Mouse (Mus musculus): Measurements from ENCODE around the gene Pianp. TPM values are rescaled to one million over a fixed set of nuclear protein-coding genes. Genes with fewer than 3 reads are reported as not detected.

Gene Pianp
- polyA plus RNA-seq (2014; fragmentation: Nextera tagmentation; extraction: Ambion mirVana), result 1.6 and 1.9 TPM in 2 replicates

DNA sequence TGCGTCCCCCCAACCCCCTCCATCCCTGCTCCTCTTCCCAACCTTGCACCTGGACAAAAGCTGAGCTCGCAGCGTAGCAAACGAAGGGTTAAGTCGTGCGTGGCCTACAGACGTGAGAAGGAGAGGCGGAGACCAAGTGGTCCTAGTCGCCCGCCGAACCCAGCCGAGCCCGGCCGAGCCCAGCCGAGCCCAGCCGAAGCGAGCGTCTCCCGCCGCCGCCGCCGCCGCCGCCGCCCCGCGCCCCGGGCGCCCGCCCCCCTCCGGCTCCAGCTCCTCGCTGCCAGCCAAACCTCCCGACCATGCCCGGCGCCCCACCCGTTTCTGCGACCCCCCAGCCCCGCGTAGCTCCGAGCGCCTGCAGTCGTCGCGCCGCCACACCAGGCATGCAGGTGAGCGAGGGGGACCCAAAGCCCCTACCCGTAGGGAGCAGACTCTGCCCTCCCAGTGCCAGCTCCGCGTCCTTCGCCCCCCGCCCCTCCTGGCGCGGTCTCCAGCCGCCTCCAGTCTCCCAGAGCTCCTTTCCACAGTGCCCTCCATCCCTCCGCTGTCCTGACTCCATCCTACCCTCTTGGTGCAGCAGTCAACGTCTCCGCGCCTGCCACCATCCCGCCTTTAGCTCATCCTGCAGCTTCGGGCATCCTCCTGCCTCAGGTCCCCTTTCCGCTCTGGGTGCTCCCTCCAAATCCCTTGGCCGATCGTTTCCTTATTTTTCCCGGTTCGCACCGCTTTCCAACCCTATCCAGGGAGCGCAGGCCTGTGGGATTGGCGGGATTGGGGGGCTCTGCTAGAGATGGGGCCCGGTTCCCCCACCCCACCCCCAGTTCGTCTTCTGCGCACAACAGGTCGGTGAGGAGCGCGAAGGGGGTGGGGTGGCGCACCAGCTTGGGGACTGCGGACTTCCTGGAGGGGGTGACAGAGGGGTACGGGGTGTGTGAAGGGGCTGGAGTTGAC is at the start of gene Pianp:
Pianp (plus strand) TSS at position 144 of the 951 bp plus-strand sequence.
- Histone ChIP-seq H3K27ac (ENCODE audit: low read depth, low read length) (no peak within 1 kb of the TSS), H3K27me3 (ENCODE audit: control insufficient read depth, insufficient read depth, low read length) (peaks cover 56% of the 10 kb centered on the region), H3K9ac (ENCODE audit: low read depth, low read length) (peak within 1 kb of the TSS; percentile 80), H3K9me3 (ENCODE audit: control insufficient read depth, low read length) (no peaks in the 10 kb centered on the region), H3K36me3 (ENCODE audit: control insufficient read depth, insufficient read depth, low read length) (no peaks in the 10 kb centered on the region), H3K4me3 (ENCODE audit: low read depth, low read length) (peak within 1 kb of the TSS; percentile 59), H3K4me1 (replicated peaks; ENCODE audit: control insufficient read depth, insufficient read depth, low read length) (peaks cover 2% of the 10 kb centered on the region; the same call in 1 of the 2 replicates), H3K4me2 (replicated peaks; ENCODE audit: low read depth, low read length) (peak within 1 kb of the TSS; percentile 100)
- DNase-seq (ENCODE audit: low spot score) (peak; percentile 82), ATAC-seq (ENCODE audit: low FRiP score) (peak; percentile 59)
- WGBS, result under 1% methylated on average over 38 of the region's 78 CpGs

DNA sequence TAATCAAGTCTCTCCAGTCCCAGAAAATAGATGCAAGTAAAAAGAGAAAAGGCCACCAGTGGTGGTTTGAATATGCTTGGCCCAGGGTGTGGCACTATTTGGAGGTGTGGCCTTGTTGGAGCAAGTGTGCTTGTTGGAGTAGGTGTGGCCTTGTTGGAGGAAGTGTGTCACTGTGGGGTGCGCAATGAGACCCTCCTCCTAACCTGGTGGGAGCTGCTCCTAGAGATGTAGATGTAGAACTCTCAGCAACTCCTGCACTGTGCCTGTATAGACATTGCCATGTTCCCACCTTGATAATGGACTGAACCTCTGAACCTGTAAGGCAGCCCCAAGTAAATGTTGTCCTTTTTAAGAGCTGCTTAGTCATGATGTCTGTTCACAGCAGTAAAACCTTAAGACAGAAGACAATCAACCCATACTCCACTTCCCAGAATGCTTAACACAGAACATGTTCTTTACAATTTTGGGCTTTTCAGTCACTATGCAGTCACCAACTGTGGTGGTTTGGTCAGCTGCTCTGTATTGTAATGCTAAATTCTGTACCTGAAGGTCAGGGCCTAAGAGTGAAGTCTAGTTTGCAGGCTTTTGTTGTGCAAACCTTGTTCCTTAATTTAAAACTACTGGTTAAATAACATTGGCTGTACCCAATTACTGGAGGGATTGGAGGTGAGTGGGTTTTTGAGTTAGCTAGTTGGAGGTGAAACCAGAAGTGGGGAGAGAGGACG is 42.3 kb upstream of the Pianp start:
- H3K4me3 ChIP-seq (ENCODE audit: low read depth, low read length), result no peak overlapping the region
- H3K4me1 ChIP-seq (replicated peaks; ENCODE audit: control insufficient read depth, insufficient read depth, low read length), result no peaks in the 10 kb centered on the region
- no peak overlapping the region for H3K4me2 ChIP-seq (replicated peaks; ENCODE audit: low read depth, low read length)
- H3K27me3 ChIP-seq (ENCODE audit: control insufficient read depth, insufficient read depth, low read length), result no peaks in the 10 kb centered on the region
- H3K9me3 ChIP-seq (ENCODE audit: control insufficient read depth, low read length), result no peaks in the 10 kb centered on the region
- no peak overlapping the region for H3K9ac ChIP-seq (ENCODE audit: low read depth, low read length)
- ATAC-seq (ENCODE audit: low FRiP score) (no peak), DNase-seq (ENCODE audit: low spot score) (no peak)
- WGBS, result 92% methylated on average over 2 of the region's 2 CpGs
- H3K36me3 ChIP-seq (ENCODE audit: control insufficient read depth, insufficient read depth, low read length), result peaks cover 2% of the 10 kb centered on the region
- no peak overlapping the region for H3K27ac ChIP-seq (ENCODE audit: low read depth, low read length)

DNA sequence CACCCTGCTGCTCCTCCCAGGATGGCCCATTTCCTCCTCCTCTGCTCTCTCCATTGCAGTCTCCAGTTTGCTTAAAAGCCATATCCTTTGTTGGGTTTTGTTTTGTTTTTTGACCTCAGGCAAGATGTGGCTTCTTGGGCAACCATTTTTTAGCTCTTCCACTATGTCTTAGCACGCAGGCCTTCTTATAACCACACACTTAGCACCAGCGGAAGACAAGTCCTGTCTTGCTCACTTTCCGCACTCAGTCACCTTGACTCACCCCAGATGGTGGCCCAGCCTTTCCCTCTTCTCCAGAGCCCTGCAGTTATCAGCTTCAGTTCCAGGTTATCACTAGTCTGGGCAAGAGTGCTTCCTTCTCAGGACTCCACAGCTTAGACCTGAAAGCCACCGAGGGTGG is 41.3 kb upstream of the Pianp start:
- DNase-seq (ENCODE audit: low spot score) (no peak), ATAC-seq (ENCODE audit: low FRiP score) (no peak)
- Histone ChIP-seq H3K27ac (ENCODE audit: low read depth, low read length) (no peak overlapping the region), H3K4me3 (ENCODE audit: low read depth, low read length) (no peak overlapping the region), H3K4me1 (replicated peaks; ENCODE audit: control insufficient read depth, insufficient read depth, low read length) (no peaks in the 10 kb centered on the region), H3K27me3 (ENCODE audit: control insufficient read depth, insufficient read depth, low read length) (no peaks in the 10 kb centered on the region), H3K36me3 (ENCODE audit: control insufficient read depth, insufficient read depth, low read length) (peaks cover 7% of the 10 kb centered on the region), H3K9ac (ENCODE audit: low read depth, low read length) (no peak overlapping the region), H3K9me3 (ENCODE audit: control insufficient read depth, low read length) (no peaks in the 10 kb centered on the region), H3K4me2 (replicated peaks; ENCODE audit: low read depth, low read length) (no peak overlapping the region)
- 87% methylated on average over 4 of the region's 4 CpGs for WGBS

DNA sequence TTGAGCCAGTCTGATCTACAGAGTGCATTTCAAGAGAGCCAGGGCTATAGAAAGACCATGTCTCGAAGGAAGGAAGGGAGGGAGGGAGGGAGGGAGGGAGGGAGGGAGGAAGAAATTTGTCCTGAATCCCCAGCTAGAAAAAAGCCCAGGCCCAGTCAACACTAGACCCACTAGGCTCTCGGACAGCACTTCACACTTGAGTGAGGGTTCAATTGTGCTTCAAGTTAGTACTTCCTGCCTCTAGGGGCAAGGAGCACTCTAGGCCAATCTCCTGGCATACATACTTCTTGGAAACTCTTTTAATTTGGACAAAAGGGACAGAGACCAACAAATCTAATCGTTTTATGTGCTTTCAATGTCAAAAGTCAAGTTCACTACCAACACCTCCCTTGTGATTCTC is 38.4 kb upstream of the Pianp start:
- H3K36me3 ChIP-seq (ENCODE audit: control insufficient read depth, insufficient read depth, low read length), result peaks cover 7% of the 10 kb centered on the region
- no peak overlapping the region for H3K4me3 ChIP-seq (ENCODE audit: low read depth, low read length)
- no peaks in the 10 kb centered on the region for H3K4me1 ChIP-seq (replicated peaks; ENCODE audit: control insufficient read depth, insufficient read depth, low read length)
- no peaks in the 10 kb centered on the region for H3K27me3 ChIP-seq (ENCODE audit: control insufficient read depth, insufficient read depth, low read length)
- no peak overlapping the region for H3K27ac ChIP-seq (ENCODE audit: low read depth, low read length)
- no peak for DNase-seq (ENCODE audit: low spot score)
- no peak overlapping the region for H3K4me2 ChIP-seq (replicated peaks; ENCODE audit: low read depth, low read length)
- no peaks in the 10 kb centered on the region for H3K9me3 ChIP-seq (ENCODE audit: control insufficient read depth, low read length)
- no peak overlapping the region for H3K9ac ChIP-seq (ENCODE audit: low read depth, low read length)
- WGBS, result 89% methylated on average over 3 of the region's 3 CpGs
- ATAC-seq (ENCODE audit: low FRiP score), result no peak

DNA sequence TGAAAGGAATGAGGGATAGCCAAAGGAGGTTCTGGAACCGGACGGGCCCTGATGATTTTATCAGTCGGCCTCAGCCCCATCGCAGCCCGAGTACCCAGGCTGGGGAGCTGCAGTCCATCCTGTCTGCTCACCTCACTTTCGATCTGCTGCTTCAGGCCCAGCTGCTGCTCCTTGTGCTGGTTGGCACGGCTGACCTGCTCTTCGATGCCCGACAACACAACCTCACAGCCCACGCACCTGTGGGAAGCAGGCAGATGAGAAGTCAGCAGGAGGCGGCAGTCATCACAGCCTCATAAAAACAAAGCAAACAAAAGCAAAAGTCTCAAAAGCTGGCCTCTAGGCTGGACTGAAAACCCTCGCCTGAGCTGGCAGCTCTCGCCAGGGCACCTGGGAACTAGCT is 36.5 kb upstream of the Pianp start:
- WGBS, result 93% methylated on average over 13 of the region's 13 CpGs
- Histone ChIP-seq H3K27ac (ENCODE audit: low read depth, low read length) (no peak overlapping the region), H3K4me3 (ENCODE audit: low read depth, low read length) (no peak overlapping the region), H3K9me3 (ENCODE audit: control insufficient read depth, low read length) (no peaks in the 10 kb centered on the region), H3K36me3 (ENCODE audit: control insufficient read depth, insufficient read depth, low read length) (peaks cover 7% of the 10 kb centered on the region), H3K4me1 (replicated peaks; ENCODE audit: control insufficient read depth, insufficient read depth, low read length) (no peaks in the 10 kb centered on the region; the same call in none of the 2 replicates), H3K9ac (ENCODE audit: low read depth, low read length) (no peak overlapping the region), H3K4me2 (replicated peaks; ENCODE audit: low read depth, low read length) (no peak overlapping the region), H3K27me3 (ENCODE audit: control insufficient read depth, insufficient read depth, low read length) (no peaks in the 10 kb centered on the region)
- ATAC-seq (ENCODE audit: low FRiP score), result no peak
- DNase-seq (ENCODE audit: low spot score), result no peak

DNA sequence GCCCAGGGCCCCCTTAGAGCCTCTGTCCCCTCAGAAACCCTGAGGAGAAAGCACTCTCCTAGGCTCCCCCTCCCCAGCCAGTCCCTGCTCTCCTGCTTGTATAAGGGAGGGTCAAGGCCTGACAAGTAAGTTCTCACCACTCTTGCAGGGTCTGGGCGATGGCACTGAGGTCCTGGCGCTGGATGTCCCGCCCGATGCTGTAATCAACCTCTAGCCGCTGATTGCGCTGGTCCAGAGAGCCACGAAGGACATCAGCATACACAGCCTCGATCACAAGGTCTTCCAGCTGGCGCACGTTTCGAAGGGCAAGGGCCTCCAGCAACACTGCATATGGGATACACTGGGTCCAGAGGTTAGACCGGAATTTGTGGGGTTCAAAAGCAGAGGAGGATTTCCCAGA is 35.5 kb upstream of the Pianp start:
- Histone ChIP-seq H3K27me3 (ENCODE audit: control insufficient read depth, insufficient read depth, low read length) (no peaks in the 10 kb centered on the region), H3K4me2 (replicated peaks; ENCODE audit: low read depth, low read length) (no peak overlapping the region), H3K27ac (ENCODE audit: low read depth, low read length) (no peak overlapping the region), H3K4me1 (replicated peaks; ENCODE audit: control insufficient read depth, insufficient read depth, low read length) (no peaks in the 10 kb centered on the region; the same call in none of the 2 replicates), H3K36me3 (ENCODE audit: control insufficient read depth, insufficient read depth, low read length) (peaks cover 7% of the 10 kb centered on the region), H3K4me3 (ENCODE audit: low read depth, low read length) (no peak overlapping the region), H3K9ac (ENCODE audit: low read depth, low read length) (no peak overlapping the region), H3K9me3 (ENCODE audit: control insufficient read depth, low read length) (no peaks in the 10 kb centered on the region)
- WGBS, result 91% methylated on average over 12 of the region's 12 CpGs
- no peak for ATAC-seq (ENCODE audit: low FRiP score)
- no peak for DNase-seq (ENCODE audit: low spot score)

DNA sequence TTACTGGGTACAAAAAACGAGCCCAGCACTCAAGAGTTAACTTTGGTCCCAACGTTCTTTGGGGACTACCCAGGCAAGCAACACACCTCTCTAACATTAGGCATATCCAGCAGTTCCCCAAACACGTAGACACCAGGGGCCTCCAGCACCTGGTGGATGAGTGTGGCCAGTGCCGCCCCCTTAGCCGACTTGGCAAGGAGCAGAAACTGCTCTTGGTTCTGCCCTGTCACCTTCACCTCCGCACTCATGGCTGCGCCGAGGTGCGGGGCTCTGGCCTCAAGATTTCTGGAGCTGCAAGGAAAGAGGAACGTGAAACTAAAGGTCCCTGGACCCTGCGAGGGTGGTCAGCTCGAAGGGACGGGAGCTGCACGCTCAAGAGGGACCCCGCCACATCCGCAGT is 31.9 kb upstream of the Pianp start:
- Histone ChIP-seq H3K27ac (ENCODE audit: low read depth, low read length) (no peak overlapping the region), H3K27me3 (ENCODE audit: control insufficient read depth, insufficient read depth, low read length) (no peaks in the 10 kb centered on the region), H3K36me3 (ENCODE audit: control insufficient read depth, insufficient read depth, low read length) (peaks cover under 1% of the 10 kb centered on the region; the same call in 1 of the 2 replicates), H3K9me3 (ENCODE audit: control insufficient read depth, low read length) (no peaks in the 10 kb centered on the region), H3K9ac (ENCODE audit: low read depth, low read length) (peak overlapping the region; percentile 94), H3K4me3 (ENCODE audit: low read depth, low read length) (peak overlapping the region; percentile 83), H3K4me2 (replicated peaks; ENCODE audit: low read depth, low read length) (peak overlapping the region; percentile 82), H3K4me1 (replicated peaks; ENCODE audit: control insufficient read depth, insufficient read depth, low read length) (no peaks in the 10 kb centered on the region; the same call in none of the 2 replicates)
- 45% methylated on average over 16 of the region's 16 CpGs for WGBS
- no peak for DNase-seq (ENCODE audit: low spot score)
- ATAC-seq (ENCODE audit: low FRiP score), result peak; percentile 56; the same call in 1 of the 2 replicates

DNA sequence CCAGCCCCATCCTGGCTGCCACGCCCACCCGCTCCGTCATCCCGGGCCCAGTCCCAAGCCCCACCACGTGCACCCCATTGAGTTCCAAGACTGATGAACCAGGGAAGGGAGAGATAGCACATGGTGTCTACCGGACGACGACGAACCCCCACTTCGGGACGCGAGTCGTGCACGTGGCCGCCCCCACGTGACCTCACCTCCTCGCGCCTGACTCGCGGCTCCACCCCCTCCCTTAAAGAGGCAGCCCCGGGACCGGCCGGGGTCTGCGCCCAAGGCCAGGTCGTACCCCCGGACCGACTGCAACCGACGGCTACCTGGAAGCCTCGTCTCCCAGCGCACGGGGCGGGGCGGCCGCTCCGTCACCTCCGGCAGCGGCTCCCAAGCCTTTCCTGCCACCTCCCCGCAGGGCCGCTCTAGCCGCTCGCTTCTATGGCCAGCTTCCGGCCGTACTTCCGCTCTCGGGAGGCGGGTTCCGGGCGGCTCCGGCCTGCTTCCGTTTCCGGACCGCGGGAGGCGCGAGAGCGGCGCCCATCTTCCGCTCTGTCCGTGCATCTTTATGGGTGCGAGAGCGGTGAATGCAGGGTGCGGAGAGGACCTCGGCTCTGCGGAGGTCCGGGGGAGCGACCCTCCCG is 31.3 kb upstream of the Pianp start, which contains the start of gene Cops7a:
Cops7a (minus strand) TSS at position 451 of the 632 bp plus-strand sequence.
- ATAC-seq (ENCODE audit: low FRiP score) (peak; percentile 93), DNase-seq (ENCODE audit: low spot score) (peak; percentile 95)
- Histone ChIP-seq H3K4me3 (ENCODE audit: low read depth, low read length) (peak within 1 kb of the TSS; percentile 83), H3K9ac (ENCODE audit: low read depth, low read length) (peak within 1 kb of the TSS; percentile 94), H3K4me2 (replicated peaks; ENCODE audit: low read depth, low read length) (peak within 1 kb of the TSS; percentile 82), H3K36me3 (ENCODE audit: control insufficient read depth, insufficient read depth, low read length) (no peaks in the 10 kb centered on the region), H3K9me3 (ENCODE audit: control insufficient read depth, low read length) (no peaks in the 10 kb centered on the region), H3K27ac (ENCODE audit: low read depth, low read length) (peak within 1 kb of the TSS; percentile 84), H3K27me3 (ENCODE audit: control insufficient read depth, insufficient read depth, low read length) (no peaks in the 10 kb centered on the region), H3K4me1 (replicated peaks; ENCODE audit: control insufficient read depth, insufficient read depth, low read length) (no peaks in the 10 kb centered on the region; the same call in none of the 2 replicates)
- under 1% methylated on average over 67 of the region's 68 CpGs for WGBS
